Mouse (Mus musculus) limb, embryonic 12.5 days (tissue): ENCODE measurements around the gene Rnf5. TPM values are rescaled to one million over a fixed set of nuclear protein-coding genes. Genes with fewer than 3 reads are reported as not detected.

ENCODE experiments used
- ATAC-seq: fragments of 200-750 bp; cut with Nextera tagmentation; 2 replicates; pipeline ENCODE4 v1.8.0; 2017; ENCODE audit warnings: low read depth, moderate TSS enrichment; ENCODE audit not compliant: insufficient number of reproducible peaks, insufficient read depth, low FRiP score, low TSS enrichment
- H3K27ac ChIP-seq: fragments of 300-500 bp; sonication (generic); 2 replicates; pipeline ENCODE4 v1.5.1; 2016; ENCODE audit warnings: mild to moderate bottlenecking, moderate library complexity
- H3K27me3 ChIP-seq: fragments of 300-500 bp; sonication (generic); 2 replicates; pipeline ENCODE4 v1.6.1; 2016; ENCODE audit warnings: mild to moderate bottlenecking, moderate library complexity
- H3K36me3 ChIP-seq: fragments of 300-500 bp; sonication (generic); 2 replicates; pipeline ENCODE4 v1.6.1; 2016; ENCODE audit warnings: mild to moderate bottlenecking, moderate library complexity
- H3K4me1 ChIP-seq: fragments of 300-500 bp; sonication (generic); replicated peaks from 2 replicates; pipeline ENCODE4 v1.6.1; 2016
- H3K4me2 ChIP-seq: fragments of 300-500 bp; sonication (generic); 2 replicates; pipeline ENCODE4 v1.6.1; 2016; ENCODE audit warnings: mild to moderate bottlenecking, moderate library complexity
- H3K4me3 ChIP-seq: fragments of 300-500 bp; sonication (generic); replicated peaks from 2 replicates; pipeline ENCODE4 v1.5.1; 2016; ENCODE audit warnings: mild to moderate bottlenecking
- H3K9ac ChIP-seq: fragments of 300-500 bp; sonication (generic); replicated peaks from 2 replicates; pipeline ENCODE4 v1.6.1; 2016; ENCODE audit warnings: mild to moderate bottlenecking, moderate library complexity
- H3K9me3 ChIP-seq: fragments of 300-500 bp; sonication (generic); 2 replicates; pipeline ENCODE4 v1.6.1; 2016; ENCODE audit warnings: mild to moderate bottlenecking, moderate library complexity
- WGBS: fragments of 180-500 bp; shearing (Covaris S2); methylation state at CpG from one replicate; pipeline ENCODE4 v1.1.7; 2016; 5-methylcytosine and 5-hydroxymethylcytosine counted together
- polyA plus RNA-seq: library from polyadenylated mRNA; unstranded; fragments of >200 nt; fragmentation: Nextera tagmentation; extraction: Ambion mirVana; gene quantifications from 2 replicates; pipeline ENCODE4 v1.2.1, GENCODE M21; 2016

Rnf5 gene
- polyA plus RNA-seq, 1 experiment from 2014 or later = 143 TPM

GRCm38 (mm10) chr17:34623161-34623560 is 19.7 kb upstream of the Rnf5 start:
- Histone ChIP-seq H3K9me3 (no peaks in the 10 kb centered on the region), H3K36me3 (peaks cover 48% of the 10 kb centered on the region), H3K4me2 (no peak overlapping the region), H3K9ac (no peak overlapping the region), H3K4me1 (peaks cover 12% of the 10 kb centered on the region), H3K27ac (no peak overlapping the region), H3K4me3 (no peak overlapping the region), H3K27me3 (no peaks in the 10 kb centered on the region)
- 89% methylated on average over 9 of the region's 9 CpGs for WGBS
- no peak for ATAC-seq

DNA sequence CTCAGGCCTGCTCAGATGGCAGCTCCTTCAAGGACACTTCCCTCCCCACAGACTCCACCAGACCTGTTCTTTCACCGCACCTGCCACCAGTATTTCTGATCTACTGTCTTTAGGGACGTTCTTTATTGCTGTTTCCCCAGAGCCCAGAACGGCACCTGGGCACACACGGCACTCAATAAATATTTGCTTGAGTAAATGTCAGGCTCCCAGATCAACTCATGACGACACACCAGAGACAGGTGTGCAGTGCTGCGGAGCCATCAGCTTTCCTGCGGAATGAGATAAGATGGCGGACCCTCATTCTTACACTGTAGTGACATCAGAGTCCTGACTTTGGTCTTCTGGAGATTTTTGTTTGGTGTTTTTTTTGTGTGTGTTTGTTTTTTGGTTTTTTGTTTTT is 17.5 kb upstream of the Rnf5 start:
- no peak for ATAC-seq
- WGBS = 90% methylated on average over 8 of the region's 8 CpGs
- Histone ChIP-seq H3K4me3 (no peak overlapping the region), H3K36me3 (peaks cover 64% of the 10 kb centered on the region), H3K9me3 (no peaks in the 10 kb centered on the region), H3K27me3 (no peaks in the 10 kb centered on the region), H3K27ac (no peak overlapping the region), H3K4me2 (no peak overlapping the region), H3K9ac (no peak overlapping the region), H3K4me1 (peaks cover under 1% of the 10 kb centered on the region)

DNA sequence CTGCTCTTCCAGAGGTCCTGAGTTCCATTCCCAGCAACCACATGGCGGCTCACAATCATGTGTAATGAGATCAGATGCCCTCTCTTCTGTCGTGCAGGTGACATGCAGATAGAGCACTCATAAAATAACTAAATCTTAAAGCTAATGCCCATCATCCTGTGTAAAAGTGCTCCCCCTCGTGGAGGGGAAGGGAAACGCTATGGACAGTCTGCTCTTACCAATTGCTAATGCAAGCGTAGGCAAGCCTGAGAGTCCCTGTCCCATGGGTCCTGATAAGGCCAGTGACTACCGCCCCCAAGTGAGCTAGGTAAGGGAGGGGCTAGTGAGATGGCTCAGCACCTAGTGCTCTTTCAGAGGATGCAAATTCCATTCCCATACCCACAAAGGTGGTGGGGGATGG is 15.5 kb upstream of the Rnf5 start:
- no peak for ATAC-seq
- no peak overlapping the region for H3K27ac ChIP-seq
- peaks cover 72% of the 10 kb centered on the region for H3K36me3 ChIP-seq
- H3K9ac ChIP-seq = no peak overlapping the region
- H3K4me3 ChIP-seq = no peak overlapping the region
- no peak overlapping the region for H3K4me2 ChIP-seq
- H3K9me3 ChIP-seq = no peaks in the 10 kb centered on the region
- no peaks in the 10 kb centered on the region for H3K4me1 ChIP-seq
- WGBS = 20% methylated on average over 6 of the region's 6 CpGs
- H3K27me3 ChIP-seq = no peaks in the 10 kb centered on the region

GRCm38 (mm10) chr17:34615871-34616270 is 12.4 kb upstream of the Rnf5 start, which contains the start of gene Egfl8:
TSS of gene Egfl8 (minus strand) at chr17:34615971.
- Histone ChIP-seq H3K36me3 (peaks cover 74% of the 10 kb centered on the region), H3K9ac (peak within 1 kb of the TSS; percentile 31; the same call in 1 of the 2 replicates), H3K9me3 (no peaks in the 10 kb centered on the region), H3K4me3 (no peak within 1 kb of the TSS), H3K4me1 (no peaks in the 10 kb centered on the region), H3K27ac (no peak within 1 kb of the TSS), H3K4me2 (no peak within 1 kb of the TSS), H3K27me3 (no peaks in the 10 kb centered on the region)
- WGBS = 77% methylated on average over 6 of the region's 6 CpGs
- ATAC-seq = no peak

DNA sequence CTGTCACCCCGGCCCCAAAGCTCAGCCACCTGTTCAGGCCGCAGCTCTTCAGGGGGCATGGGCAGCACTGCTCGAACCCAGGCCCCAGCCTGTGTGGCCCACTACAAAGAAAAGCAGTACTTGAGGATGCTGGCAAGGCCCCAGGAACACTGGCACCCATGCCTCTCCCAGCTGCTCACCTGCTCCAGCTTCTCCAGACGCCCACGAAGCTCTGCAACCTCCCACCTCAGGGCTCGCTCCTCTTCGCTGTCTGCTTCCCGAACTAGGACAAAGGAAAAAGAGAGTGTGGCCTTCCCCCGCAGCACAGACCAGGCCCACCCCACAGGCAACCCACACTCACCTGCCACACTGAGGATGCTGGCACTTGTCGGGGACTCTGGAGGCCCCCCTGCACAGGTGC is 10.3 kb upstream of the Rnf5 start:
- Histone ChIP-seq H3K4me2 (no peak overlapping the region), H3K4me1 (peaks cover under 1% of the 10 kb centered on the region; the same call in 1 of the 2 replicates), H3K4me3 (no peak overlapping the region), H3K9ac (no peak overlapping the region), H3K9me3 (no peaks in the 10 kb centered on the region), H3K36me3 (peaks cover 74% of the 10 kb centered on the region), H3K27me3 (no peaks in the 10 kb centered on the region), H3K27ac (no peak overlapping the region)
- 90% methylated on average over 10 of the region's 10 CpGs for WGBS
- ATAC-seq = no peak

DNA sequence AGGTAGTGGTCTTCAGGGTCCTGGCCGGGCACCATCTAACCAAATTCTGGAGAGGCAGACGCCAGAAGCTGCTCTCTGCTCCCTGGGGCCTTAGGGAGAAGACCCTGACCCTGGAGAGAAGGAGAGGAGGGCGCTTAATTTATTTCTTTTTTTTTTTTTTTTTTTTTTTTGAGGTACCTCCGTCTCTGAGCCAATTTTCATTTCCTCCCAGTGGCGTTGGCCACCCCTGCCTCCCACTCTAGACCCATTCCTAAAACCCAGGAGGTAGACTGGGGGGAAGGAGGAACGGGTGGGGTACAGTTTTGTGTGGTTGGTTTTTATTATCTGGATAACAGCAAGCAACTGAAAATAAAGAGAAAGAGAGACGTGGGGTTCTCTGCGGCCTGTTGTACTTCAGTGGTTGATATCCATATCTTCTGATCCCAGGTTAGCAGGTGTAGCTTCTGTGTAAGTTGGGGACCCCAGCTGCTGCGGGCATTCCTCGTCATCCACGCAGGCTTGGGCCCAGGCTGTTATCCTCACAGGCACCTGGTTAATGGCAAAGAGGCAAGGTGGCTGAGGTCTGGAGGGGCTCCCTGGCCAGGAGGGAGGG is 9.7 kb upstream of the Rnf5 start:
- H3K9me3 ChIP-seq = no peaks in the 10 kb centered on the region
- no peak overlapping the region for H3K4me2 ChIP-seq
- H3K4me3 ChIP-seq = no peak overlapping the region
- no peak overlapping the region for H3K27ac ChIP-seq
- no peak for ATAC-seq
- H3K27me3 ChIP-seq = no peaks in the 10 kb centered on the region
- peaks cover 7% of the 10 kb centered on the region for H3K4me1 ChIP-seq
- H3K9ac ChIP-seq = no peak overlapping the region
- H3K36me3 ChIP-seq = peaks cover 79% of the 10 kb centered on the region
- WGBS = 87% methylated on average over 11 of the region's 11 CpGs

- peaks cover 68% of the 10 kb centered on the region for H3K36me3 ChIP-seq
- no peaks in the 10 kb centered on the region for H3K27me3 ChIP-seq
- H3K9me3 ChIP-seq = no peaks in the 10 kb centered on the region
- no peak overlapping the region for H3K27ac ChIP-seq
- peaks cover 24% of the 10 kb centered on the region for H3K4me1 ChIP-seq
- 0 out of 2 replicates have a peak overlapping the region, but pooled peaks have one; percentile 8 for H3K9ac ChIP-seq
- H3K4me3 ChIP-seq = no peak overlapping the region
- no peak for ATAC-seq
- 95% methylated on average over 8 of the region's 8 CpGs for WGBS
- no peak overlapping the region for H3K4me2 ChIP-seq
Measured at GRCm38 (mm10) chr17:34611050-34611449, 7.6 kb upstream of the Rnf5 start.

GRCm38 (mm10) chr17:34607997-34608396 is 4.5 kb upstream of the Rnf5 start:
- WGBS = 84% methylated on average over 7 of the region's 7 CpGs
- H3K4me1 ChIP-seq = peaks cover 35% of the 10 kb centered on the region
- no peak overlapping the region for H3K4me3 ChIP-seq
- no peak overlapping the region for H3K9ac ChIP-seq
- peaks cover 39% of the 10 kb centered on the region for H3K36me3 ChIP-seq
- H3K27me3 ChIP-seq = no peaks in the 10 kb centered on the region
- ATAC-seq = no peak
- H3K27ac ChIP-seq = no peak overlapping the region
- no peak overlapping the region for H3K4me2 ChIP-seq
- no peaks in the 10 kb centered on the region for H3K9me3 ChIP-seq

- WGBS = 16% methylated on average over 32 of the region's 32 CpGs
- Histone ChIP-seq H3K4me1 (peaks cover 45% of the 10 kb centered on the region), H3K4me2 (peak overlapping the region; percentile 94), H3K4me3 (peak overlapping the region; percentile 96), H3K9me3 (no peaks in the 10 kb centered on the region), H3K27me3 (no peaks in the 10 kb centered on the region), H3K27ac (peak overlapping the region; percentile 91), H3K9ac (peak overlapping the region; percentile 97), H3K36me3 (peaks cover 30% of the 10 kb centered on the region)
- no peak for ATAC-seq
Measured at GRCm38 (mm10) chr17:34606186-34607039, 2.9 kb upstream of the Rnf5 start.

DNA sequence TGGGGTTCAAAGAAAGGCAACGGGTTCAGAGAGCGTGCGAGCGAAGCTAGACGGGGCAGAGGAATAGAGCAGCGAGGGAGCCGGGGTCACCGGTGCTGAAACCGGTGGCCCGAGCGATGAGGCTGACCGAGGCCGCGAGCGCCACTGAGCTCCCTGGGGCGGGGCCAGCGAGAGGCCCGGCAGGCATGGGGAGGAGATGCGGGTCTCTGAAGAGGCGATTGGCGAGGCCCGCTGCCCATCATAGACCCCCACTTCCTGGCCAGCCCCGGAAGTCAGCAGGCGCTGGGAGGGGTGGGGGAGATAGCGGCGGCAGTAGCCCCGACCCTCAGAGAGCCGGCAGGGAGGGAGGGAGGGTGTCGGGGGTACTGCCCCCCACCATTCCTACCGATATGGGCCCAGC is 2.1 kb upstream of the Rnf5 start:
- Histone ChIP-seq H3K9me3 (no peaks in the 10 kb centered on the region), H3K4me3 (peak overlapping the region; percentile 96), H3K9ac (peak overlapping the region; percentile 97), H3K4me2 (peak overlapping the region; percentile 94), H3K4me1 (peaks cover 45% of the 10 kb centered on the region), H3K36me3 (peaks cover 30% of the 10 kb centered on the region), H3K27ac (peak overlapping the region; percentile 91), H3K27me3 (no peaks in the 10 kb centered on the region)
- WGBS = under 1% methylated on average over 24 of the region's 30 CpGs
- ATAC-seq = peak; percentile 33; the same call in 1 of the 2 replicates

- Histone ChIP-seq H3K4me3 (peak overlapping the region; percentile 96), H3K9ac (peak overlapping the region; percentile 97), H3K36me3 (peaks cover 34% of the 10 kb centered on the region), H3K27ac (peak overlapping the region; percentile 91), H3K27me3 (no peaks in the 10 kb centered on the region), H3K4me2 (peak overlapping the region; percentile 94), H3K4me1 (peaks cover 45% of the 10 kb centered on the region), H3K9me3 (no peaks in the 10 kb centered on the region)
- no peak for ATAC-seq
- 13% methylated on average over 24 of the region's 24 CpGs for WGBS
Measured at GRCm38 (mm10) chr17:34604511-34605237, 1.2 kb upstream of the Rnf5 start.
